Mouse (Mus musculus) layer of hippocampus, postnatal 25 days (tissue): Measurements from ENCODE around the gene Mocs3. TPM values are rescaled to one million over a fixed set of nuclear protein-coding genes. Genes with fewer than 3 reads are reported as not detected.

Source experiments
- total RNA-seq, 2 experiments: library from RNA; stranded (reverse); gene quantifications; 2 replicates each; pipeline ENCODE4 v1.2.3; 2021

The Mocs3 gene
- total RNA-seq, 2 experiments from 2014 or later, result 17.1 to 17.7 TPM

Other genes starting within 250 kb of the Mocs3 start
- under 1 TPM in 1 of 2 experiments, not detected in 1; 0.42 TPM for gene Ripor3, start 220.0 kb upstream of the Mocs3 start, total RNA-seq
- 1 to 10 TPM; 4.2 TPM for gene Pard6b, start 149.6 kb upstream of the Mocs3 start, total RNA-seq
- gene Adnp, start 23.5 kb upstream of the Mocs3 start, total RNA-seq, result 100 to 1,000 TPM in 1 of 2 experiments, 10 to 100 TPM in 1; 78.3 to 102 TPM
- gene Gm20716, start 258 bp upstream of the Mocs3 start, total RNA-seq, result 10 to 100 TPM; 26.9 to 32.7 TPM
- gene Dpm1, start within 50 bp of the Mocs3 start, total RNA-seq, result 10 to 100 TPM; 68.7 to 71.0 TPM
- 10 to 100 TPM; 38.0 to 38.6 TPM for gene Kcng1, start 51.1 kb downstream of the Mocs3 start, total RNA-seq